Mouse (Mus musculus) CH12.LX (cell line): ENCODE results near the gene Rgl1. TPM values are rescaled to one million over a fixed set of nuclear protein-coding genes. Genes with fewer than 3 reads are reported as not detected.

ENCODE experiments used
- DNase-seq: peaks from one replicate; pipeline ENCODE4 v3.0.0-alpha.2; 2013; ENCODE audit errors: extremely low read depth
- H3K27ac ChIP-seq: 2 replicates; pipeline ENCODE4 v1.5.1; 2012; ENCODE audit warnings: low read depth, mild to moderate bottlenecking, control low read depth, moderate library complexity; ENCODE audit not compliant: insufficient read depth
- H3K27me3 ChIP-seq: replicated peaks from 2 replicates; pipeline ENCODE3; 2012; ENCODE audit warnings: inconsistent platforms
- H3K36me3 ChIP-seq, 2 experiments: replicated peaks in 1 of 2; 2 replicates each; pipeline versions ENCODE3 to v1.6.1; 2012; ENCODE audit warnings: inconsistent platforms in 1 of 2, low read length in 1 of 2, mild to moderate bottlenecking in 1 of 2, mixed read lengths in 1 of 2, moderate library complexity in 1 of 2; ENCODE audit not compliant: control insufficient read depth in 1 of 2, insufficient read depth in 1 of 2
- H3K4me1 ChIP-seq, 2 experiments: 2 replicates each; pipeline ENCODE4 v1.6.1; 2012; ENCODE audit warnings: inconsistent platforms in 1 of 2, moderate library complexity in 1 of 2; ENCODE audit not compliant: insufficient read depth in 2 of 2, control insufficient read depth in 1 of 2
- H3K4me2 ChIP-seq: 2 replicates; pipeline ENCODE4 v1.6.1; 2012; ENCODE audit warnings: low read depth, mild to moderate bottlenecking, control low read depth; ENCODE audit not compliant: poor library complexity, insufficient read depth, severe bottlenecking
- H3K4me3 ChIP-seq, 3 experiments: fragments of 150-350 bp in 1 of 3; sonication (generic) in 1 of 3; replicated peaks in 1 of 3; 2 replicates each; pipeline versions ENCODE3 to v1.5.1; 2011 to 2012; ENCODE audit warnings: low read depth in 2 of 3, low read length in 2 of 3, mild to moderate bottlenecking in 2 of 3, moderate library complexity in 2 of 3, control low read depth in 1 of 3, improper control_type of control experiment in 1 of 3, inconsistent platforms in 1 of 3, mixed read lengths in 1 of 3; ENCODE audit not compliant: poor library complexity in 1 of 3
- H3K79me2 ChIP-seq: replicated peaks from 2 replicates; pipeline ENCODE4 v1.6.1; 2012; ENCODE audit warnings: mild to moderate bottlenecking, moderate library complexity; ENCODE audit not compliant: control insufficient read depth, poor library complexity, insufficient read depth, severe bottlenecking; ENCODE audit errors: extremely low read depth
- H3K9ac ChIP-seq: 2 replicates; pipeline ENCODE4 v1.6.1; 2012; ENCODE audit warnings: low read depth, mild to moderate bottlenecking, control low read depth, moderate library complexity; ENCODE audit not compliant: insufficient read depth
- H3K9me3 ChIP-seq: replicated peaks from 2 replicates; pipeline ENCODE3; 2012; ENCODE audit warnings: low read length, inconsistent platforms, mixed read lengths
- CHD2 ChIP-seq: IDR thresholded peaks from 2 replicates; pipeline ENCODE4 v1.6.1; 2011; ENCODE audit warnings: low read length, improper control_type of control experiment
- CTCF ChIP-seq, 2 experiments: IDR thresholded peaks in 1 of 2; conservative IDR thresholded peaks in 1 of 2; 2 replicates each; pipeline ENCODE4 v1.5.1; 2011 to 2012; ENCODE audit warnings: low read depth in 2 of 2, low read length in 2 of 2, improper control_type of control experiment in 1 of 2, inconsistent platforms in 1 of 2, mild to moderate bottlenecking in 1 of 2, moderate library complexity in 1 of 2
- ETS1 ChIP-seq: conservative IDR thresholded peaks from 2 replicates; pipeline ENCODE4 v1.6.1; 2012; ENCODE audit warnings: low read depth, mild to moderate bottlenecking, inconsistent platforms, low read length, improper control_type of control experiment, moderate library complexity
- GABPA ChIP-seq: IDR thresholded peaks from 2 replicates; pipeline ENCODE4 v1.6.1; 2012; ENCODE audit warnings: low read depth, low read length, improper control_type of control experiment, inconsistent platforms; ENCODE audit not compliant: insufficient replicate concordance
- HCFC1 ChIP-seq: IDR thresholded peaks from 2 replicates; pipeline ENCODE4 v1.6.1; 2012; ENCODE audit warnings: low read depth, mild to moderate bottlenecking, inconsistent platforms, low read length, improper control_type of control experiment
- IRF4 ChIP-seq: IDR thresholded peaks from 2 replicates; pipeline ENCODE4 v1.6.1; 2014; ENCODE audit warnings: low read depth, mild to moderate bottlenecking, inconsistent platforms, low read length, improper control_type of control experiment
- JUN ChIP-seq: IDR thresholded peaks from 2 replicates; pipeline ENCODE4 v1.6.1; 2011; ENCODE audit warnings: low read depth, mild to moderate bottlenecking, low read length, improper control_type of control experiment, moderate library complexity; ENCODE audit not compliant: insufficient read depth
- MAFK ChIP-seq: IDR thresholded peaks from 2 replicates; pipeline ENCODE4 v1.6.1; 2011; ENCODE audit warnings: low read length, improper control_type of control experiment; ENCODE audit not compliant: insufficient replicate concordance
- MXI1 ChIP-seq: IDR thresholded peaks from 2 replicates; pipeline ENCODE4 v1.6.1; 2011; ENCODE audit warnings: mild to moderate bottlenecking, low read depth, low read length, improper control_type of control experiment
- NRF1 ChIP-seq: IDR thresholded peaks from 2 replicates; pipeline ENCODE4 v1.6.1; 2014; ENCODE audit warnings: low read depth, mild to moderate bottlenecking, inconsistent platforms, low read length, improper control_type of control experiment, moderate library complexity
- SIN3A ChIP-seq: IDR thresholded peaks from 2 replicates; pipeline ENCODE4 v1.6.1; 2012; ENCODE audit warnings: low read length, improper control_type of control experiment, inconsistent platforms
- TBP ChIP-seq: conservative IDR thresholded peaks from 2 replicates; pipeline ENCODE4 v1.6.1; 2011; ENCODE audit warnings: low read depth, low read length, improper control_type of control experiment
- USF1 ChIP-seq: IDR thresholded peaks from 2 replicates; pipeline ENCODE4 v1.6.1; 2014; ENCODE audit warnings: low read depth, mild to moderate bottlenecking, inconsistent platforms, low read length, improper control_type of control experiment
- USF2 ChIP-seq: conservative IDR thresholded peaks from 2 replicates; pipeline ENCODE4 v1.6.1; 2011; ENCODE audit warnings: low read depth, low read length, improper control_type of control experiment
- ZC3H11A ChIP-seq: IDR thresholded peaks from 2 replicates; pipeline ENCODE4 v1.6.1; 2012; ENCODE audit warnings: low read depth, mild to moderate bottlenecking, inconsistent platforms, low read length, improper control_type of control experiment
- dilution Hi-C: fragments of 300-500 bp; cut with MboI; formaldehyde crosslinking; loops from 2 replicates; pipeline ENCODE4 v1.14.3; 2020; ENCODE audit warnings: low sequenced_read_pairs; ENCODE audit not compliant: extremely low pct_unique_long_range_greater_than_20kb, extremely low pct_ligation_motif_present
- in situ Hi-C: fragments of 300-500 bp; cut with MboI; formaldehyde crosslinking; loops from 3 replicates; pipeline ENCODE4 v1.14.3; 2019; ENCODE audit warnings: low sequenced_read_pairs, low pct_ligation_motif_present, low pct_unique_long_range_greater_than_20kb, mixed read lengths
- polyA plus RNA-seq: library from polyadenylated mRNA; unstranded; fragments of >175 nt; gene quantifications from 2 replicates; pipeline ENCODE4 v1.2.1, GENCODE M21; 2012; ENCODE audit warnings: low read depth; ENCODE audit not compliant: insufficient read length
- total RNA-seq, 2 experiments: library from RNA; depleted of rRNA; stranded (reverse); fragments of 300-350 nt in 1 of 2; fragments of >200 nt in 1 of 2; gene quantifications; 2 replicates each; pipeline ENCODE4 v1.2.3; 2012 to 2014

Rgl1 gene
- total and polyA plus RNA-seq, 3 experiments, result 0.25 to 1.7 (median 0.74) TPM

- in situ Hi-C loops, result no loop called here
These were observed 49.1 kb upstream of the Rgl1 start for GRCm38 (mm10) chr1:152815265-152815701.

GRCm38 (mm10) chr1:152810533-152811439 is 44.6 kb upstream of the Rgl1 start:
- H3K9ac ChIP-seq, result no peak overlapping the region
- H3K79me2 ChIP-seq, result peaks cover 22% of the 10 kb centered on the region
- H3K4me2 ChIP-seq, result no peak overlapping the region
- H3K4me3 ChIP-seq, result no peak overlapping the region
- H3K4me1 ChIP-seq, result peaks cover 8 to 58% of the 10 kb centered on the region in 2 experiments; a peak in 3 of 4 replicates
- no peak overlapping the region for H3K27ac ChIP-seq
- no peaks in the 10 kb centered on the region for H3K27me3 ChIP-seq
- peaks cover 33 to 58% of the 10 kb centered on the region in 2 experiments for H3K36me3 ChIP-seq
- no peaks in the 10 kb centered on the region for H3K9me3 ChIP-seq
- no peak for DNase-seq
- in situ Hi-C loops, result no loop called here
- TF ChIP-seq ZC3H11A (no peak), ETS1 (no peak), MAFK (no peak), CHD2 (no peak), USF1 (no peak), JUN (no peak), SIN3A (no peak), NRF1 (no peak), IRF4 (no peak)
- TF ChIP-seq, all 38 proteins: peak for 0
- dilution Hi-C loops, result no loop called here

More at GRCm38 (mm10) chr1:152815265-152815701, 49.1 kb upstream of the Rgl1 start:
- Histone ChIP-seq H3K9ac (no peak overlapping the region), H3K27ac (no peak overlapping the region), H3K4me1 (peaks cover 22 to 69% of the 10 kb centered on the region in 2 experiments), H3K27me3 (no peaks in the 10 kb centered on the region), H3K4me3 (no peak overlapping the region), H3K9me3 (no peaks in the 10 kb centered on the region), H3K79me2 (peaks cover 3% of the 10 kb centered on the region), H3K36me3 (peaks cover 55 to 85% of the 10 kb centered on the region in 2 experiments), H3K4me2 (no peak overlapping the region)
- TF ChIP-seq CTCF (conservative IDR thresholded peaks at IDR 0.05 in 1 of 2, IDR thresholded peaks at IDR 0.05 in 1 of 2; ENCODE audit: low read depth in 2 of 2, low read length in 2 of 2) (peak in 1 of 2 experiments; percentile 40; a peak in 2 of 4 replicates), USF2 (no peak), HCFC1 (no peak), TBP (no peak), GABPA (no peak), IRF4 (no peak), MXI1 (no peak)
- peak; percentile 59 for DNase-seq
- dilution Hi-C loops, result no loop called here
